Mouse (Mus musculus) urinary bladder, adult 18-20 months (tissue): ENCODE measurements around the gene Fnbp1l.

Experiments
- DNase-seq, 2 experiments: peaks; one replicate each; pipeline ENCODE4 v3.0.0; 2022; ENCODE audit warnings: low spot score in 2 of 2, mixed read lengths in 2 of 2

Fnbp1l gene

DNA sequence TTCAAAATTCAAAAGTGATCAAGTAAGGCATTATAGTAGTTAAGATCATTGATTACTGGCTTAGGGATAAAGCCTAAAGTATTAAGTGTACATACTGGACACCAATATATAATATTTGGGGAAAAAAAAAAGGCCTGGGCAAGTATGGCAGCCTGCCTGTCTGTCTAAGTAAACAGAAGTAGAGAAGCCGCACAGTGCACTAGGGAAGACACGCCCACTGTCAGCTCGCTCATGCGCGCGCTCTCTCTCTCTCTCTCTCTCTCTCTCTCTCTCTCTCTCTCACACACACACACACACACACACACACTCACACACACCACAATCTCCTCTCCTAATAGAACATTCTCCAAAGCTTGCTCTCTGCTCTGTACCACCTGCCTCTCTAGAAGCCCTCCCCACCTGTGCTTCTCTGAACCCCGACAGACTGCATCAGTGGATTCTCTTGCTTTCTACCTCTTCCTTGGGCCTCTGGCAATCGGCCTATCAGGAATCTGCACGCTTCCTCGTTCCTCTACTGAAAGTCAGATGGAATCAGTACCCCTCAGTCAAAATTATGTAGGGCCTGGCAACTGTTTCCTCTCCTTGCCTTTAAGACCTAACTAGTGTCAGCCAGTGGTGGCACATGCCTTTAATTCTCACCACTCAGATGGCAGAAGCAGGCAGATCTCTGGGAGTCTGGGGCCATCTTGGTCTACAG, 13.3 kb downstream of the Fnbp1l start:
- DNase-seq: no peak

- no peak for DNase-seq
Measured at GRCm38 (mm10) chr3:122603229-122603628, 16.3 kb downstream of the Fnbp1l start.

- no peak for DNase-seq
Measured at GRCm38 (mm10) chr3:122602370-122602769, 17.1 kb downstream of the Fnbp1l start.

- no peak for DNase-seq
Measured at GRCm38 (mm10) chr3:122599291-122599690, 20.2 kb downstream of the Fnbp1l start.

- DNase-seq: no peak
Measured at GRCm38 (mm10) chr3:122590804-122591203, 28.7 kb downstream of the Fnbp1l start.

GRCm38 (mm10) chr3:122590346-122590745, 29.2 kb downstream of the Fnbp1l start:
- no peak for DNase-seq

DNA sequence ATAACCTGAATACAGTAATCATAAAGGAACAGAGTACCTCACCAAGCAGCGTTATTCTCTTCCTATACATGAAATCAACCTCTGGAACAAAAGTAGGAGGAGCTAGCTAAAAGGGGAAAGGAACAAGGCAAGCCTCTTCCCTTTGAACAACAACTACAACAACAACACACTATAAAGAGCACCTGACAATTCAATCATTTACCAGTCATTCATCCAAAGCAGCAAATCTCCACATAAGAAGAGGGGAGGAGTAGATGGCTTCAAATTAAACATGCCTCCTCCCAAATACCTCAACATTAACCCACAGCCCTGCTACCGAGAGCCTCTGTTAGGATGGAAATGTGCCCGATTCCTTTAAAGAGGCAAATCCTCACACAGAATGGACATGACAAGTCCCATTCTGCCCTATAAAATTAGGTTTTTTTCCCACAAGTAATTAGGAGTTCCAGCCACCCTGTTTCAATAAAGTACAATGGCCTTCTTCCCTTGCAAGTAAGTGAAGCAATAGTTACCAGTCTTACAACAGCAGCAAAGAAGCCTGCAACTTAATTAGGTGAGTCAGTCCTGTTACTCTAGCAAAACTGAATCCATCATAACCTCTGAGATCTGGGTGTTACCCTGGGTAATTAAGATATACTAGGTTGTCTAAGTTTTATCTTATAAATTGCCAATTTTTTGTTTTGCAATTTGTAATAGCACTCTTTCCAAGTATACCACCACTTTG, 32.4 kb downstream of the Fnbp1l start:
- DNase-seq: no peak

DNA sequence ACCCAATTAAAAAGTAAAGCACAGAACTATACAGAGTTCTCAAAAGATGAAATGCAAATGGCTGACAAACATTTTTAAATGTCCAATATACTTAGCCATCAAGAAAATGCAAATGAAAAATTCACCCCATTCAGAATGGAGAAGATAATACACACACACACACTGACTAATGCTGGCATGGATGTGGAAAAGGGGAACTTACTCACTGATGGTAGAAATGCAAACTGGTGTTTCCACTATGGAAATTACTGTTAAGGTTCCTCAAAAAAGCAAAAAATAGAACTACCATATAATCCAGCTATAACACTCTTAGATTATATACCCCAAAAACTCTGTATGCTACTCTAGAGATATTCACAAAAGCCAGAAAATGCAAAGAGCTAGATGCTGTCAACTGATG, 42.2 kb downstream of the Fnbp1l start:
- DNase-seq: no peak

DNA sequence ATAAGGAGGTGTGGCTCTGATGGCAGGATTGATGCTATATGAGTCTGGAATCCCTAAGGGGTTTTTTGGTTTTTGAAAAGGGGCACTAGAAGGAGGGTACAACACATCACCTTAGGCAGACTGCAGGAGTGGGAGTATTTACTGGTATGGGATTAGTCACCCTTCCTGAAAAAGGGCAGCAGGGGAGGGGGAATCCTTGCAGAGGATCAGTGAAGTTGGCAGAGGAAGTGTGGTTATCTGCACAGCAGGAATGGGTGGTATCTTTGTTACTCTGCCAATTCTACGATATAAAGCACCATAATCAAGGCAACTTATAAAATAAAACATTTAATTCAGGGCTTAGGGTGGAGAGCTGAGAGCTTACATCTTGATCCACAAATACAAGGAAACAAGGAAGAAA, 44.6 kb downstream of the Fnbp1l start:
- DNase-seq: no peak

GRCm38 (mm10) chr3:122573426-122574286, 45.9 kb downstream of the Fnbp1l start:
- DNase-seq: no peak

DNA sequence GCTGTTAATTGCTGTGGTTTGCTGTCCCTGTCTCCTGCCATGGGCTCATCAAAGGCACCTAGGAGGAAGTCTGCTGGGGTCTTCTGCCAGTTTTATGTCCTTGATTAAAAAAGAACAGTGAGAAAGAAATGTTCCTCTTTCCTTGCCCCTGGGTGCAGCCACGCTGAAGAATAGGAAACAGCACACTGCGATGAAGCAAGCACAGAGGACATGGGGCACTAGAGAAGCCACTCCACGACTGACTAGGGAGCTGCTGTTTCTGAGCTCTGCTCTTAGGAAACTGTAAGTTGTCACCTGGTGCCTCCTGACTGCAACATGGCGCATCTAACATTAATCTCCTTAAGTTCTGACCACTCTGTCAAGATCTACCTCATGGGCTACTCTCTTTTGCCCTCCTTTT, 53.0 kb downstream of the Fnbp1l start:
- no peak for DNase-seq

- no peak for DNase-seq
Measured at GRCm38 (mm10) chr3:122566112-122566511, 53.4 kb downstream of the Fnbp1l start.

- DNase-seq: no peak
Measured at GRCm38 (mm10) chr3:122565285-122565684, 54.2 kb downstream of the Fnbp1l start.

GRCm38 (mm10) chr3:122557766-122558165, 61.7 kb downstream of the Fnbp1l start:
- no peak for DNase-seq

DNA sequence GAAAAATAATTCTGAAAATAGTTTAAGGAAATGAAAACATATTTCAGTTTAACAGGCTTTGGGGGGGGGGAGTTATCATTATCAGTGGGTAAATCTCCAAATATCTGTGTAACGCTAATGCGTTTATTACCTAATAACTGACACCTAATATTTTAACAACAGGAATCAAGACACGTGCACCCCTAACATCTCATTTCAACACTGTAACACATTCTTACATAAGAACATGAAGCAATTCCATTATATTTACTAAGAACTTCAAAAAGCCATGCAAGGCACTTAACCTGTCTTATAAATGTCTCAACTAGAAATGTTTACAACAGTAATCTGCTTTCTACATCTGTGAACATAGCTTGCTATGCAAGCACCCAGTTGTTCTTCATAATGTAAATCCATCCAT, 68.3 kb downstream of the Fnbp1l start:
- DNase-seq: no peak

DNA sequence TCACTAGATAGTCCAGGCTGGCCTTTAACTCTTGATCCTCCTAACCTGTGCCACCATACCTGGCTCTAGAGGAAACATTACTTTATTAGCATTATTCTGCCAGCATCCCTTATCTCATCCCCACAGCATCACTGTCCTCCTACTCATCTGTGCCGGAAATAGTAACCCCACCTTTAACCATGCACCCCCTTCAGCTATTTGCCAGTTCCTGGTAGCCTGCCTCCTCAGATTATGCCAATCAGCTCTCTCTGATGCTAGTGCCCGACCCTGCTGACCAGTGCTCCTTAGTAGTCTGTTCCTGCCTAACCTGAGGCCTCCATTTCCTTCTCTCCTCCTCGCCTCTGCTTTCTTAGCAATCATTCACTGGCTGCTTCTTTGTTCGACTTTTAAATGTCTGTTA, 72.0 kb downstream of the Fnbp1l start:
- DNase-seq: no peak

DNA sequence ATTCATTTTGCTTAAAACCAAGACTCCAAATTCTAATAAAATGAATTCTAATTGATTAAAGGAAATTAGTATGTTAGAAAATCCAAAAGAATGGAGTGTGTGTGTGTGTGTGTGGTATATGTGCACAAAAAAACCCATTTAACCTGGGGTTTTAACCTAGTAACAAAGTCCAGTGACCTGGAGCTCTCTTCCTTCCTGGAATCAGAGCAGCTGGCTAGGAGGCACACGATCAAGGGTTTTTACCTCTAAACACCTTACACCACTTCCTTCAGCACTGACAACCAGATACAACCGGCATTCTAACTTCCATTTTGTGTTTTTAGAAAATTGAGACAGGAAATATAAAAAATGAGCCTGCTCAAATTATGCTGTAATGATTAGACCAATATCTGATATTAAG, 74.2 kb downstream of the Fnbp1l start:
- DNase-seq: no peak

GRCm38 (mm10) chr3:122540918-122541317, 78.6 kb downstream of the Fnbp1l start:
- no peak for DNase-seq

DNA sequence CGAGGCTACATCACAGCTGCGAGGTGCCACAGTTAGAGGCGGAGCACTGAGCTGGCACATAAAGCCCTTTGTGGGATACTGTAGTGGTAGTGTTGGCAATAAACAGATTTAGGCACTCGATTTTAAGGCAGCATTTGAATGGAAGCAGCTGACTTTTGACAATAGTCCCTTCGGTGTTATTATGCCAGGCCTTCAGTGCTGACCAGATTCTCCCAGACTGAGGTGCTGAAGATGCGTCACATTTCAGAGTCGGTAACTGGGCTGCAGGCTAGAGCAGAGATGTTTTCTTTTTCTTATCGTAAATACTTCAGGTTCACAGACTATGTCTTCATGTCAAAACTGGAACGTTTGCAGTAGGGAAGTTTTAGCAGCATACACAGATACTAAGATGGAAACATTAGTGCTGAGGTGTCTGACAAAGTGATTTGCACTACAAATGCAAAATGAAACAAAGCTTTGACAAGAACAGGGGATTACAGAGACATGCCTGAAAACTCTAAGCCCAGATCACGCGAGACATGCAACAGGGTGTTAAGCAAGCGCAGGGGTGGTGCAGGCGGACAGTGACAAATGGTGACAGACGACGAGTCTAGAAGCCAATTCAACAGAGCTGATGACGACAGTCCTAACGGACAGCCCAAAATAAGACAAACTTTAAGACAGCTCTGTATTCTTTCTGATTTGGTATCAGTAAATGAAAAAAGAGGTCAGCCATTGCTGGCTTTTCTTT, 79.4 kb downstream of the Fnbp1l start:
- DNase-seq: no peak

GRCm38 (mm10) chr3:122538851-122539250, 80.7 kb downstream of the Fnbp1l start:
- DNase-seq: no peak

- DNase-seq: no peak
Measured at GRCm38 (mm10) chr3:122535938-122536703, 83.4 kb downstream of the Fnbp1l start.
